Mouse (Mus musculus): Measurements from ENCODE around the gene Tns3.
A peak's percentile ranks its signal among the peaks of the same experiment; 100 is the strongest.

GRCm38 (mm10) chr11:8601411-8601821, 62.9 kb downstream of the Tns3 start:
- TF ChIP-seq USF1 (IDR thresholded peaks at IDR 0.05; ENCODE audit: low read depth) (no peak), MYOD1 (IDR thresholded peaks at IDR 0.05; ENCODE audit: control insufficient read depth in 1 of 3, insufficient read length in 2 of 3, low read depth in 2 of 3) (peak in 1 of 3 experiments; percentile 18), MYOG (IDR thresholded peaks at IDR 0.05; ENCODE audit: control insufficient read depth in 1 of 3, insufficient read depth in 1 of 3, insufficient read length in 2 of 3, low read depth in 2 of 3) (no peak), POLR2A (IDR thresholded peaks at IDR 0.05; ENCODE audit: insufficient read length, low read depth) (no peak), TCF12 (IDR thresholded peaks at IDR 0.05; ENCODE audit: insufficient read depth, poor library complexity, severe bottlenecking) (no peak), POLR2AphosphoS2 (IDR thresholded peaks at IDR 0.05; ENCODE audit: insufficient read length, low read depth) (no peak), MAX (IDR thresholded peaks at IDR 0.05; ENCODE audit: low read depth) (no peak), CEBPB (IDR thresholded peaks at IDR 0.05; ENCODE audit: insufficient read depth, poor library complexity, severe bottlenecking) (no peak)
